Mouse (Mus musculus): Measurements from ENCODE around the gene Ypel4. TPM values are rescaled to one million over a fixed set of nuclear protein-coding genes. Genes with fewer than 3 reads are reported as not detected.
A peak's percentile ranks its signal among the peaks of the same experiment; 100 is the strongest.

Ypel4 gene
- polyA plus RNA-seq, 1 experiment: 0.48 TPM

- no peak overlapping the region for H3K27ac ChIP-seq (ENCODE audit: insufficient read depth, low read depth, low read length)
- WGBS: 10% methylated on average over 27 of the region's 27 CpGs
Measured at GRCm38 (mm10) chr2:84736312-84737161, 2.7 kb downstream of the Ypel4 start.

GRCm38 (mm10) chr2:84737451-84737925 lies 3.6 kb downstream of the Ypel4 start:
- Histone ChIP-seq H3K27me3 (replicated peaks; ENCODE audit: control insufficient read depth, insufficient read depth, low read length) (no peaks in the 10 kb centered on the region), H3K27ac (ENCODE audit: insufficient read depth, low read depth, low read length) (no peak overlapping the region), H3K4me3 (ENCODE audit: insufficient read depth, low read depth, low read length) (no peak overlapping the region), H3K4me1 (ENCODE audit: control insufficient read depth, insufficient read depth, low read length) (no peaks in the 10 kb centered on the region; the same call in 1 of the 2 replicates), H3K36me3 (ENCODE audit: control insufficient read depth, insufficient read depth, low read length) (no peaks in the 10 kb centered on the region)
- WGBS: 16% methylated on average over 8 of the region's 8 CpGs
- DNase-seq: no peak
- 0 out of 2 replicates have a peak, but pooled peaks have one; percentile 10 for TF ChIP-seq CTCF (conservative IDR thresholded peaks at IDR 0.05; ENCODE audit: insufficient read depth, insufficient read length, low read depth, low read length)
- TF ChIP-seq POLR2A (IDR thresholded peaks at IDR 0.05; ENCODE audit: low read depth, low read length): no peak

More at GRCm38 (mm10) chr2:84736312-84737161, 2.7 kb downstream of the Ypel4 start:
- no peak for DNase-seq
- Histone ChIP-seq H3K27me3 (replicated peaks; ENCODE audit: control insufficient read depth, insufficient read depth, low read length) (no peaks in the 10 kb centered on the region), H3K4me1 (ENCODE audit: control insufficient read depth, insufficient read depth, low read length) (no peaks in the 10 kb centered on the region), H3K4me3 (ENCODE audit: insufficient read depth, low read depth, low read length) (no peak overlapping the region), H3K36me3 (ENCODE audit: control insufficient read depth, insufficient read depth, low read length) (no peaks in the 10 kb centered on the region)
- TF ChIP-seq CTCF (conservative IDR thresholded peaks at IDR 0.05; ENCODE audit: insufficient read depth, insufficient read length, low read depth, low read length) (no peak), POLR2A (IDR thresholded peaks at IDR 0.05; ENCODE audit: low read depth, low read length) (no peak)

GRCm38 (mm10) chr2:84738271-84738911 lies 4.5 kb downstream of the Ypel4 start:
- Histone ChIP-seq H3K4me3 (ENCODE audit: insufficient read depth, low read depth, low read length) (no peak overlapping the region), H3K27ac (ENCODE audit: insufficient read depth, low read depth, low read length) (no peak overlapping the region), H3K27me3 (replicated peaks; ENCODE audit: control insufficient read depth, insufficient read depth, low read length) (no peaks in the 10 kb centered on the region), H3K36me3 (ENCODE audit: control insufficient read depth, insufficient read depth, low read length) (no peaks in the 10 kb centered on the region), H3K4me1 (ENCODE audit: control insufficient read depth, insufficient read depth, low read length) (no peaks in the 10 kb centered on the region; the same call in 1 of the 2 replicates)
- 2% methylated on average over 12 of the region's 12 CpGs for WGBS
- DNase-seq: peak; percentile 78
- TF ChIP-seq POLR2A (IDR thresholded peaks at IDR 0.05; ENCODE audit: low read depth, low read length): no peak
- peak; percentile 85 for TF ChIP-seq CTCF (conservative IDR thresholded peaks at IDR 0.05; ENCODE audit: insufficient read depth, insufficient read length, low read depth, low read length)

- Histone ChIP-seq H3K4me1 (ENCODE audit: control insufficient read depth, insufficient read depth, low read length) (peaks cover 3% of the 10 kb centered on the region; the same call in 1 of the 2 replicates), H3K27me3 (replicated peaks; ENCODE audit: control insufficient read depth, insufficient read depth, low read length) (no peaks in the 10 kb centered on the region), H3K4me3 (ENCODE audit: insufficient read depth, low read depth, low read length) (no peak overlapping the region), H3K36me3 (ENCODE audit: control insufficient read depth, insufficient read depth, low read length) (no peaks in the 10 kb centered on the region), H3K27ac (ENCODE audit: insufficient read depth, low read depth, low read length) (no peak overlapping the region)
- 58% methylated on average over 15 of the region's 15 CpGs for WGBS
- DNase-seq: peak; percentile 52
- TF ChIP-seq CTCF (conservative IDR thresholded peaks at IDR 0.05; ENCODE audit: insufficient read depth, insufficient read length, low read depth, low read length): 0 out of 2 replicates have a peak, but pooled peaks have one; percentile 18
- TF ChIP-seq POLR2A (IDR thresholded peaks at IDR 0.05; ENCODE audit: low read depth, low read length): no peak
Measured at GRCm38 (mm10) chr2:84740608-84741333, 6.9 kb downstream of the Ypel4 start.

GRCm38 (mm10) chr2:84741841-84742450 lies 8.1 kb downstream of the Ypel4 start:
- Histone ChIP-seq H3K27ac (ENCODE audit: insufficient read depth, low read depth, low read length) (no peak overlapping the region), H3K27me3 (replicated peaks; ENCODE audit: control insufficient read depth, insufficient read depth, low read length) (no peaks in the 10 kb centered on the region), H3K36me3 (ENCODE audit: control insufficient read depth, insufficient read depth, low read length) (no peaks in the 10 kb centered on the region), H3K4me1 (ENCODE audit: control insufficient read depth, insufficient read depth, low read length) (peaks cover 3% of the 10 kb centered on the region; the same call in 1 of the 2 replicates), H3K4me3 (ENCODE audit: insufficient read depth, low read depth, low read length) (peak overlapping the region; percentile 71; the same call in 1 of the 2 replicates)
- WGBS: 55% methylated on average over 5 of the region's 5 CpGs
- TF ChIP-seq POLR2A (IDR thresholded peaks at IDR 0.05; ENCODE audit: low read depth, low read length) (no peak), CTCF (conservative IDR thresholded peaks at IDR 0.05; ENCODE audit: insufficient read depth, insufficient read length, low read depth, low read length) (no peak)
- no peak for DNase-seq

- peaks cover 3% of the 10 kb centered on the region; the same call in 1 of the 2 replicates for H3K4me1 ChIP-seq (ENCODE audit: control insufficient read depth, insufficient read depth, low read length)
Measured at GRCm38 (mm10) chr2:84742451-84743283, 8.8 kb downstream of the Ypel4 start.

More at GRCm38 (mm10) chr2:84742451-84743283, 8.8 kb downstream of the Ypel4 start:
- no peak for TF ChIP-seq CTCF (conservative IDR thresholded peaks at IDR 0.05; ENCODE audit: insufficient read depth, insufficient read length, low read depth, low read length)
- no peak for TF ChIP-seq POLR2A (IDR thresholded peaks at IDR 0.05; ENCODE audit: low read depth, low read length)
- no peaks in the 10 kb centered on the region for H3K36me3 ChIP-seq (ENCODE audit: control insufficient read depth, insufficient read depth, low read length)
- WGBS: 11% methylated on average over 26 of the region's 26 CpGs
- H3K4me3 ChIP-seq (ENCODE audit: insufficient read depth, low read depth, low read length): peak overlapping the region; percentile 71
- H3K27ac ChIP-seq (ENCODE audit: insufficient read depth, low read depth, low read length): no peak overlapping the region
- H3K27me3 ChIP-seq (replicated peaks; ENCODE audit: control insufficient read depth, insufficient read depth, low read length): no peaks in the 10 kb centered on the region
- DNase-seq: no peak
